Mouse (Mus musculus) brown adipose tissue, adult 24 weeks (tissue): Measurements from ENCODE around the gene Fkbp15. TPM values are rescaled to one million over a fixed set of nuclear protein-coding genes. Genes with fewer than 3 reads are reported as not detected.
"Not testable (repeated sequence)": the region's sequence is repeated elsewhere in the genome, so short reads cannot be mapped to it uniquely, and the experiment has no call there.

Source experiments
- H3K27ac ChIP-seq: fragments of 200-500 bp; replicated peaks from 2 replicates; pipeline ENCODE4 v1.5.1; 2012; ENCODE audit warnings: low read depth, mild to moderate bottlenecking, low read length
- H3K4me1 ChIP-seq: fragments of 200-500 bp; 2 replicates; pipeline ENCODE4 v1.6.1; 2012; ENCODE audit warnings: low read length, mixed read lengths; ENCODE audit not compliant: control insufficient read depth, insufficient read depth, insufficient read length
- H3K4me3 ChIP-seq: fragments of 200-500 bp; 2 replicates; pipeline ENCODE4 v1.5.1; 2012; ENCODE audit warnings: low read depth, mild to moderate bottlenecking, low read length, moderate library complexity; ENCODE audit not compliant: insufficient read depth
- polyA plus RNA-seq: library from polyadenylated mRNA; stranded (reverse); fragments of >200 nt; gene quantifications from 2 replicates; pipeline ENCODE4 v1.2.4, GENCODE M21; 2012; ENCODE audit not compliant: missing spikeins, insufficient read depth, insufficient read length

Gene Fkbp15
- polyA plus RNA-seq, 1 experiment = 13.5 TPM

DNA sequence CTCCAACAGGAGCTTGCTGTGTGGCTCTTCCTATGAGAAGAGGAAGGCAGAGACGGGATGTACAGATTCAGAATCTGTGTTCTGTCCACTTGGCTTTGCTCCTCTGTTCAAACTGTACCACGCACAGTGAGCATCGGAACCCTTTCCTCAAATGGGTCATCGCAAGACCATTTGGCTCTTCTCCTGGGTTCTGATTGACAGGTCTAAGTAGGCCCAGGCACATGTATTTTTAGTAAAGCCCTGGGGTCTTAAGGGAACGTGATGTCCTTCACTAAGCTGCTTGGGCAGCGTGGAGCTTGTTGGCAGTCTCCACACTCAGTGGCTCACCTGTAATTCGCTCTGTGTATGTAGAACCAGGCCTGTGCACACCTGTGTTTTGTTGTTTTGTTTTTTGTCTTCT is 71.1 kb downstream of the Fkbp15 start:
- peaks cover 14% of the 10 kb centered on the region; the same call in 1 of the 2 replicates for H3K4me1 ChIP-seq
- no peak overlapping the region for H3K4me3 ChIP-seq
- no peak overlapping the region for H3K27ac ChIP-seq

DNA sequence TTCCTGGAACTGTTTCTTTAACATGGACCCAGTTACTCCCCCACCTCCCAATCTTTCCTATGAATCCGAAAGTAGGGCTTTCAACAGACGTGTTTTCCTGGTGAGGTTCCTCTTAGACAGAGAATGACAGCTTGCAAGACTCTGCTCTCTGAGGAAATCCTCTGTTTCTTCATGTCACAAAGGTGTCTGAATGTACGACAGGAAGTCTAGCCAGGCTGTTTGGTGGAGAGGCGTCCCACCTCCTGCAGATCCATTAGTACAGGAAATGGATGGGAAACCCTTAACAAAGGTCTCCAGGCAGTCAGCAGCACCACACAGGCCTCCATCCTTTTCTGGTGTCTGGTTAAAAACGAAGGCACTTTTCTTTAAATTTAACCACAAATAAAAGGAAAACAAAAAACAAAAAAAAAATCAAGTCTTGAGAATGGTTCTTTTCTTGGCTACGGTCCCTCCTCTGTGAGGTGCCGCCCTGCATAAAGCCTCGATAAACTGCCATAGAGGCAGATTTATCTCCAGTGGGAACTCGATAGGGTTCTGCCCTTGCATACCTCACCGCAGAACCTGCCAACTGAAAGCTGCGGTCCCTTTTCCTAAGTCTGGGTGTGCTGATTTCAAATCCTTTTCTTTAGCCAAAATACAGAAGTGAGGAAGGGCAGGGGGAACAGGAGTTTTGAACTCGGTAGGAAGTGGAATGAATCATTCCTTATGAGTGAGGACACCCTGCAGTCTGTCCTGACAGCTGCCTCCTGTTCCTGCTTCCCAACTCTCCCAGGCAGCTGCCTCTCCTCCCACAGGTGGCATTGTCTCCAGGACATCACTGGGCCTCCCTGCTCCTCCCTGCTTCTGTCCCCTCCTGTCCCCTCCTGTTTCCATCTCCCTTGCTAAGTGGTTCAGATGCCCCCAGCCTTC is 73.1 kb downstream of the Fkbp15 start:
- Histone ChIP-seq H3K4me3 (peak overlapping the region; percentile 87), H3K4me1 (peaks cover 14% of the 10 kb centered on the region; the same call in 1 of the 2 replicates), H3K27ac (peak overlapping the region; percentile 10; the same call in 1 of the 2 replicates)

DNA sequence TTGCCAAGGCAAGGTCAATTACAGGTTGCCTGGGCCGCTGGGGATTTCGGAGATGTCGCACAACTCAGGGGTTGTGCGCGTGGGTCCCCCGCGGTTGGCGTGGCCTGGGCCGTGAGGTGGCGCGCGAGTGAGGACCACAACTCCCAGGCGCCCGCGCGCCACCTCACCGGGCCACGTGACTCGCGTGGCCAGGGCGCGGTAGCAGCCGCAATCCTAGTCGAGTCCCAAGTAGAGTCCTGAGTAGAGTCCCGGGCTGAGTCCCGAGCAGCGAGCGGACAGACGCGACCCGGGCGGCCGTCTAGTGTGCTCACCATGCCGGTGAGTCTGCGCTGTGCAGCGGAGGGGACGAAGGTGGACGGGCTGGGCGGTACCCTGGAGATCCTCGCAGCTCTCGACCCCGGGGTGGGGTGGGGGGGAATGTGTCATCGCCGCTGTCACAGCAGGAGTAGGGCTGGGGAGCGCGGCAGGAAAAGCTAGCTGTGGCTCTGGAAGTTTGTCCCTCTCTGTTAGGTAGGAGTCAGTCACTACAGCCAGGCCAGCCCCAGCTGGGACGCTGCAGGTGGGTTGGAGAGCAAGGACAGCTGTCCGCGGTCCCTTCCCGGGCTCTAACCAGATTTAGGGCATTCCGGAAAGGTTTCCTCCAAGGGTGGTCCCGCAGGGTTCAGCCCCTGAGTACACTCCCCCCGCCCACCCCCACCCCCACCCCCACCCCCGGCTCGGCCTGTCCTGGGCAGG is 73.9 kb downstream of the Fkbp15 start:
- H3K4me1 ChIP-seq = peaks cover 14% of the 10 kb centered on the region; the same call in 1 of the 2 replicates
- H3K27ac ChIP-seq = peak overlapping the region; percentile 64
- H3K4me3 ChIP-seq = peak overlapping the region; percentile 87

DNA sequence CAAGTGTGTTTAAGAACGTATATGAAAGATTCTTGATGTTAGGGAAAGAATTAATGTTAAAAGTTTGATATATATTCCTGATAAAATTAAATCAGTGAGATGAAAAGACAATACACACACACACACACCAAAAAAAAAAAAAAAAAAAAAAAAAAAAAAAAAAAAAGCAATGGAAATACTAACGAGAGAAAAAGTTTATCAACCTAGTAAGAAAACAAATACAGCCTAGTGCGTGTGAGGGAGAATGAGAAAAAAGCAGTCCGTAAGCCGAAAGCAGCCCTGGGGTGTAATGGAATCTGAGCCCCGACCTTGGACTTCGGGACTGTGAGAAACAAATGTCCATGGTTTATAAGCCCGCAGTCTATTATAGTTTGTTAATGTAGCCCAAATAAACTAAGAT is 74.8 kb downstream of the Fkbp15 start:
- H3K4me1 ChIP-seq = peaks cover 14% of the 10 kb centered on the region; the same call in 1 of the 2 replicates
- no peak overlapping the region for H3K27ac ChIP-seq
- no peak overlapping the region for H3K4me3 ChIP-seq

DNA sequence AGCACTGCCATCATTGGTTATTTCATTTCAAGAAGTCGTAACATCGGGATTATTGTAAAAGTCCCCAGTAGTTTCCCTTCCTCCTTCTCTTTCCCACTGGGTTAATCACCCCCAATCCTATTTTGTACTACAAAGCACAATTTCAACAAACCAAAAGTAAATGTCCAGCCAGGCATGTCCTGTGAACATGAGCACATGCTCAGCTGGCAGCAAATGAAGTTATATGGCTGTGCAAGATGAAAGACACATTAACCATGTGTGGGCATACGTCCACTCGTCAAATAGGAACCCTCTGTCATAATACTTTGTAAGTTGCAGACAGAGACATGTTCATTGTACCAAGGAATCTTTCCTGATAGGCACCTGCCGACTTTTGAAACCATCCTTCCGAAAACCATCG is 77.4 kb downstream of the Fkbp15 start:
- Histone ChIP-seq H3K4me1 (peaks cover 5% of the 10 kb centered on the region; the same call in 1 of the 2 replicates), H3K27ac (no peak overlapping the region), H3K4me3 (no peak overlapping the region)

DNA sequence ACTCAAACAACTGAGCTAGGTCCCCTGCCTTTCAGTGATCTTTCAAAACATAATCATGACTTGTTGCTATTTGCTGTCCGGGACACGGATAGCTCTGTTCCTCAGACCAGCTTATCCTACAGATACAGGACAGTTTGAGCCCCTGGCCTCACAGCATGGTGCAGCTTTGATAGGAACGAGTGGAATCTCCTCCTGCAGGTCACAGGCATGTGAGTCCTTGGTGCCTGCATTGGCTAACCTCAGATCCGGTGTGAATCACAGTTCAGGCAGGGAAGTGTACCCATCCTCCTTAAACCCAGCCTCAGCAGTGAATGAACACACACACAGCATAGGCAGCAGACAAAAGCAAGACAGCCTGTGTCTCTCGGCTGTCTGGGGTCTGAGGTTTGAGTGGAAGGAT is 79.0 kb downstream of the Fkbp15 start:
- Histone ChIP-seq H3K4me1 (no peaks in the 10 kb centered on the region), H3K27ac (no peak overlapping the region), H3K4me3 (no peak overlapping the region)

DNA sequence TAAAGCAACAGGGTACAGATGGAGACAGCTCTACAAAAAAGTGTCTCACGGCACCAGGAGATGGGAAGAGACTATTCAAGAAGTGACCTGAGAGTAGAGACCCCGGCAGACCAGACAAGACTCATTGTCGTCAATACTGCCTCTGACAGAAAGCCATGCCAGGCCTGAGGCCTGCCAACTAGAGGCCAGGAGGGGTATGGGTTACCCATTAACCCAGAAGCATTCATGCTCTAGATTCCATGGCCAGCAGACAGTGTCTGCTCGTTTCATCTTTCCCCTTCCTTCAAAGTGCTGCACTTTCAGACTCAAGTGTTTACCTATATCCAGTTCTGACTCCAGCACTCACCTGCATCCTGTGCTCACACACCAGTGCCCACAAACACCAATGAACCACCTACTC is 82.3 kb downstream of the Fkbp15 start:
- no peak overlapping the region for H3K27ac ChIP-seq
- H3K4me1 ChIP-seq = no peaks in the 10 kb centered on the region
- no peak overlapping the region for H3K4me3 ChIP-seq

DNA sequence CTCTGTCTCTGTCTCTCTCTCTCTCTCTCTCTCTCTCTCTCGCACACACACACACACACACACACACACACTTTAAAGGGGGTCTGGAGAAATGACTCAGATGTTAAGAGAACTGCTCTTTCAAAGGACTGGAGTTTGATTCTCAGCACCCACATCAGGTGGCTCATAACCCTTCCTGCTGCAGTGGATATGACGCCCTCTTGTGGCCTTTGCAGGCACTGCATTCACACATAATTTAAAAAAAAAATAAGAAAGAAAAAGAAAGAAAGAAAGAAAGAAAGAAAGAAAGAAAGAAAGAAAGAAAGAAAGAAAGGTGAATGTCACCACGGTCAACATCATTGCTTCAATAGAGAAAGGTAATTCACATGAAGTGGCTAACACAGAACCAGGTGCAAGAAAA is 83.1 kb downstream of the Fkbp15 start:
- H3K4me3 ChIP-seq = no peak overlapping the region
- H3K27ac ChIP-seq = no peak overlapping the region
- no peaks in the 10 kb centered on the region for H3K4me1 ChIP-seq

DNA sequence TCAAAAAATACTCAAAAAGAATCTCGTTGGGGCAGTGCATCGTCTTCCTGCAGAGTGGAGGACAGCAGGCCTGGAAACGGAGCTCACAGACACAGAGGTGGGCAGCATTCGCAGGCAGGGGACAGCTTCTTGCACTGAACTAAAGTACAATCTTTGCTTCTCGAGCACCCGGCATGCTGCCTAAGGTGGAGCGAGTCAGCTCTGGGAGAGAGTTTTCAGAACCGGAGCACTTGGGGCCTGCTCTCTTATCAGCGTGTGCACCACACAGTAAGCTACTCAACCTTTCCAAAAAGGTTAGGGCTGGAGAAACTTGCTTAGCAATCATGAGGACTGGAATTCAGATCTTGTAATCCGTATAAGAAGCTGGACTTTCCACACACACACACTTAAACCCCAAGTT is 83.7 kb downstream of the Fkbp15 start:
- no peak overlapping the region for H3K4me3 ChIP-seq
- H3K27ac ChIP-seq = no peak overlapping the region
- H3K4me1 ChIP-seq = no peaks in the 10 kb centered on the region

DNA sequence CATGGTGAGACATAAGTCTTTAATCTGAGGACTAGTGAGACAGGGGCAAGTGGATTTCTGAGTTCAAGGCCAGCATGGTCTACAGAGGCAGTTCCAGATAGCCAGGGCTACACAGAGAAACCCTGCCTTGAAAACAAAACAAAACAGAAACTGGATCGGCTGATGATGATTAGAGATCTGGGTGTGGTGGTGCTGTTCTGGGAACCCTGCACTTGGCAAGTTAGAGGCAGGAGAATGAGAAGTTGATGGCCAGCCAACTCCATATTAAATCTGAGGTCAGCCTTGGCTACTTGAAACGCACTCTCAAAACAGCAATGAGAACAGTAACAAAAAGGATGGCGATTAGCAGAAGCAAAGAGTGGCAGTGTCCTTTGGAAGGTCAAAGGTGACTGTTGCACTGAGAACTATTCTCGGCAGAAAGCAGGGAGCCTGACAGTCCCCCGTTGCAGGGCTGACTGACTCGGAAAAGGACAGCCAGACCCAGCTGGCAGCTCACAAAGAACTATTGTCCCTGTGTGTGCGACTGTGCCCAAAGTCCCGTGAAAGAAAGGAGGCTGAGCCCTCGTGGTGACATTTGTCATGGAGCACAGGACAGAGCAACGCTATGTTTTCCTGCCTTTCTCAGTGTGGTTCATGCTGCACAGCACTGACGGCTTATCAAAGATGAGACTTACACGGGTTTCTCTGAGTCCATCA is 85.4 kb downstream of the Fkbp15 start:
- Histone ChIP-seq H3K27ac (no peak overlapping the region), H3K4me3 (peak overlapping the region; percentile 5), H3K4me1 (no peaks in the 10 kb centered on the region)

DNA sequence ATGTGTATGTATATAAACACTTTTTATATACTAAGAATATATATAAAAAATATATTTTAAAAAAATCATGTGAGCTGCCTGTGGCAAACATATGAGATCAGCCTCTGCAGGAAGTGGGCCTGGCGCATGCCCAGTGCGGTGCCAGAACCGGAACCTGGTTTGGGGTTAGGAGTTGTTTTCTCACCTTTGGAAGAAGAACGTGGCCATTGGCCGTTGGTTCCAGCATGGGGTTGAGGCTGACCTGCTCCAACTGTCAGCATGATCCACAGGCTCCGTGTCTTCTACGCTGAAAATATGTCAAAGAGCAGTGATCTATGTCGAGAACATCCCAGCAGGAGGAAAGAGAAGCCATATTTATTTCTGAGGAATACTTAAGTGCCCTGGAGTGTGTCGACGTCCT is 86.4 kb downstream of the Fkbp15 start:
- Histone ChIP-seq H3K4me1 (no peaks in the 10 kb centered on the region), H3K4me3 (no peak overlapping the region), H3K27ac (no peak overlapping the region)

DNA sequence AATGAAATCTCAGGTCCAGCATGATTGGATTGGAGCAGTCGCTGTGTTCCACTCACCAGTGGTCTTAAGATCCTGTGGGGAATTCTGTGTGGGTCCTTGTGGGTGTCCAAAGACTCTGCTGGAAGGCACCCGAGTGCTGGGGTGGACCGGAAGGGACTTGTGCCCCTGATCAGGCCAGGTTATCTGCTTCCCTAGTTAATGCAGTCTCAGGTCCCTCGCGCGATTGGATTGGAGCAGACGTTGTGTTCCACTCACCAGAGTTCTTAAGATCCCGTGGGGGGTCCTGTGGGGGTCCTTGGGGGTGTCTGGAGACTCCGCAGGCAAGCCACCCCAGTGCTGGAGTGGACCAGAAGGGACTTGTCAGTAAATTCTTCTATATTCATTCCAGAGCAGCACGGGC is 87.7 kb downstream of the Fkbp15 start:
- Histone ChIP-seq H3K4me1 (no peaks in the 10 kb centered on the region), H3K27ac (no peak overlapping the region), H3K4me3 (no peak overlapping the region)

DNA sequence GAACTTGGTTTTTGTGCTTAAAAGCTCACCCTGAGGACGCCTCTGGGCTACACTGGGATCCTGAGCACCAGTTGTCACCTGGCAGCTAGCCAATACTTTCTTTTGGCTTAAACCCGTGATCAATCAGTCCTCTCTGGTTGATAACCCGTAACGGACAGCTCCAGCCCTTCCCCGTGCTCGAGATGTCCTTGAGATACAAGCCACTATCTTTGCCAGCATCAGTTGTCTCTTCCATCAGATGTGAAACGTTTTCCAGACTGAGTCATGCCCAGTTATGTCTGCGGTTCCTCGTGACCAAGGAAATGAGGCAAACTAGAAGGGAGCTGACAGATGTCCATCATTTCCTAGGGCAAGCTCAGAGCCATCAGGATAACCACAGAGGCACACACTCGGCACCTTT is 93.2 kb downstream of the Fkbp15 start:
- Histone ChIP-seq H3K4me1 (no peaks in the 10 kb centered on the region), H3K27ac (no peak overlapping the region)

DNA sequence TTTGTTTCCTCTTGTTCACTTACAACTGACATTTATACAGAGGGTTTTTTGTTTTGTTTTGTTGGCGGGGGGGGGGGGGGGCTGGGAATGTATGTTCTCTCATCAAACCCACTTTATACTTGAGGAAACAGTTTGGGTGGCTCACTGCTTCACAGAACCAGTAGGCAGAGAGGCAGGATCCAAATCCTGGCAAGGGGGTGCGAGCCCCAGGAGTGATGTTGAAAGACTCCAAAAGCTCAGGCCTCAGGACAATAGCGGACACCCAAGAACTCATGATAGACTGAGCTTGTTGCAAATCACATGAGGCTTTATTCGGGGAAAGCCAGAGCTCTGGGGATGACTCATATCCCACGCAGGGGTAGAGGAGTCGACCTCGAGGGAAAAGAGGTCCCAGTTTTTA is 94.3 kb downstream of the Fkbp15 start:
- H3K27ac ChIP-seq, H3K4me1 ChIP-seq, H3K4me3 ChIP-seq: not testable (repeated sequence)

More for the DNA sequence above, 93.2 kb downstream of the Fkbp15 start:
- no peak overlapping the region for H3K4me3 ChIP-seq

DNA sequence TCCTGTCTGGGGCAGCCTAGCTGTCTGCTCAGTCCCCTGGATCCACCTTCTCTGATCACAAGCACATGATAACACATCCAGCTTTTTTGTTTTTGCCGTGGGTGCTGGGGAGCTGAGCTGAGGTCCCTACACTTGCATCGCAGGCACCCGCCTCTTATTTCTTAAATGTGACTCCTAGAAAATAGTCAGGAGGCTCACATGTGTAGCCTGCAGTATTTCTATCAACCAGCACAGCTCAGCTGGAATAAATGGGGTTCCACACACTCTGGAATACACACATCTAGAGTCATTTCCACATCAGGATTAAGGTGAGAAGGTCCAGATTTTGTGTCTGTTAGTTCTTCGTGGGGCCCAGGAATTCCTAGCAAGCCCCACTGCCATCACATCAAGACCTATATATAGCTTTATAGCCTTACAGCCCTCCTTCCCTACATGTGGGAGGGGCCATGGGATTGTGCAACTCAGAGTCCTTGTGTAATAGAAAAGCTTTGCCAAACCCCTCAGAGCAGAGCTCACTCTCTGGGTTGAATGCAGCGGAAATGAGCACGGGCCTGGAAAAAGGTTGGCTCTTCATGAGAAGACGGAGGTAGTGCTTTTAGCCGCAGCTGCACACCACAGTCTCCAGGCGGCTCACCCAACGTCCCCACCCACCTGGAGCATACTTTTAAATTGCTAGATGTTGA is 95.1 kb downstream of the Fkbp15 start:
- H3K27ac ChIP-seq = no peak overlapping the region
- H3K4me1 ChIP-seq = no peaks in the 10 kb centered on the region
- H3K4me3 ChIP-seq = no peak overlapping the region
